8 mouse cellular contexts compared by ENCODE assay signal in the genomic region with DNA sequence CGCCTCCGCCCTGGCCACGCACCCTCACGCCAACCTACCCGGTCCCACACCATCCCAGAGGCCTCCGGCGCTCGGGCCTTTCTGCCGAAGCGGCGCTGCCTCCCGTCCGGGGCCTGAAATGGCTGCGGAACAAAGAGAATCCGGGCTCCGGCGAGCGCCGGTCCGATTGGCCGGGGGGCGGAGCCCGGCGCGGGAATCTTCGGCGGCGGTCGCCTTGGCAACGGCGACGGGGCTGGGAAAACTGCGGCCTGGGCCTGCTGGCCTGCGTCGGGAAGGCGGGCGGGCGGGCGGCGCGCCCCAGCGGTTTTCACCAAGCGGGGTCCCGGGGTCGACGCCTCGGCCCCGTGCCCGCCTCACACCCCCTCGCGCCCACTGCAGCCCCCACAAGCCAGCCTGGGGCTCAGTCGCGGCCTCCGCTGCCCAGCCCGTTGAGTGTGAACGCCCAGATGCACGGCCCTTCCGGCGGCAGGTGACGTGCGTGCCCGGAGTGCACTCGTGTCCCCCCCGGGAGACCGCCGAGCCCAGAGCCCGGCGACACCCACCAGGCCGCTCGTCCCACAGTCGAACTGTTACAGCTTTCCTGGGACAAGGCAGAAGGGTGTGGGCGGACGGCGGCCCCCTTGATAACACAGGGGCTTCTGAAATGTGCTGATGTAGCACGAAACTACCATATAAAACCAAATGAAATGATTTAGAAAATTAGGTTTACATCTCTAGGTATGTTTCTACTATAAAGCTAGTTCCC. TPM values are rescaled to one million over a fixed set of nuclear protein-coding genes. Genes with fewer than 3 reads are reported as not detected.
DNase-seq lines count a peak whose midpoint lies in the region; ATAC-seq lines count a peak whose summit lies in the region.

A gene (minus strand): TSS at position 172 of the 745 bp plus-strand sequence.

- DNase-seq in c-Kit-negative CD71-positive TER-119-positive erythroid progenitor cells, embryonic 14.5 days (ENCODE audit: low read depth, low spot score): peak; percentile 78
- DNase-seq in forebrain, embryonic 10.5 days (ENCODE audit: extremely low spot score, low spot score): peak; percentile 94
- peak; percentile 93 to 97 for DNase-seq in kidney, postnatal 36 days
- DNase-seq in telencephalon, adult 2 months (ENCODE audit: low read depth, low spot score): peak; percentile 82

- peak within 1 kb of the TSS; percentile 99 for H3K4me3 ChIP-seq in forebrain, embryonic 10.5 days
- H3K4me3 ChIP-seq in heart, embryonic 15.5 days: peak within 1 kb of the TSS; percentile 99
- peak within 1 kb of the TSS; percentile 98 for H3K4me3 ChIP-seq in liver, embryonic 15.5 days (replicated peaks)
- H3K4me3 ChIP-seq in neural tube, embryonic 12.5 days: peak within 1 kb of the TSS; percentile 76

- ATAC-seq in CD4-positive, CD25-positive, alpha-beta regulatory T cell, adult 4 months: peak; percentile 72
- ATAC-seq in heart, embryonic 15.5 days (replicated peaks; ENCODE audit: insufficient number of reproducible peaks, insufficient read depth, low FRiP score, low read depth): peak; percentile 94
- ATAC-seq in liver, embryonic 15.5 days (ENCODE audit: insufficient read depth): peak; percentile 90
- ATAC-seq in neural tube, embryonic 12.5 days (ENCODE audit: low FRiP score, low read depth): peak; percentile 93

- peaks cover 15% of the 10 kb centered on the region for H3K9me3 ChIP-seq in forebrain, embryonic 10.5 days
- H3K9me3 ChIP-seq in heart, embryonic 15.5 days (replicated peaks): no peaks in the 10 kb centered on the region
- H3K9me3 ChIP-seq in liver, embryonic 15.5 days (replicated peaks): no peaks in the 10 kb centered on the region
- no peaks in the 10 kb centered on the region for H3K9me3 ChIP-seq in neural tube, embryonic 12.5 days

- H3K9ac ChIP-seq in heart, embryonic 15.5 days: peak within 1 kb of the TSS; percentile 100
- H3K9ac ChIP-seq in liver, embryonic 15.5 days: peak within 1 kb of the TSS; percentile 95
- H3K9ac ChIP-seq in neural tube, embryonic 12.5 days: peak within 1 kb of the TSS; percentile 99

- WGBS in forebrain, embryonic 10.5 days: under 1% methylated on average over 75 of the region's 75 CpGs
- under 1% methylated on average over 73 of the region's 75 CpGs for WGBS in heart, embryonic 15.5 days
- WGBS in liver, embryonic 15.5 days (ENCODE audit: insufficient replicate concordance): under 1% methylated on average over 68 of the region's 75 CpGs
- under 1% methylated on average over 73 of the region's 75 CpGs for WGBS in neural tube, embryonic 12.5 days

- peak within 1 kb of the TSS; percentile 100 for H3K27ac ChIP-seq in forebrain, embryonic 10.5 days
- peak within 1 kb of the TSS; percentile 98 for H3K27ac ChIP-seq in heart, embryonic 15.5 days
- H3K27ac ChIP-seq in liver, embryonic 15.5 days (replicated peaks): peak within 1 kb of the TSS; percentile 92
- peak within 1 kb of the TSS; percentile 99 for H3K27ac ChIP-seq in neural tube, embryonic 12.5 days

- H3K4me2 ChIP-seq in heart, embryonic 15.5 days: peak within 1 kb of the TSS; percentile 74
- H3K4me2 ChIP-seq in liver, embryonic 15.5 days: peak within 1 kb of the TSS; percentile 93
- H3K4me2 ChIP-seq in neural tube, embryonic 12.5 days (replicated peaks): peak within 1 kb of the TSS; percentile 77

- peaks cover 31% of the 10 kb centered on the region for H3K36me3 ChIP-seq in forebrain, embryonic 10.5 days (replicated peaks)
- H3K36me3 ChIP-seq in heart, embryonic 15.5 days: peaks cover 12% of the 10 kb centered on the region
- peaks cover 6% of the 10 kb centered on the region; the same call in 1 of the 2 replicates for H3K36me3 ChIP-seq in liver, embryonic 15.5 days (replicated peaks)
- peaks cover 16% of the 10 kb centered on the region for H3K36me3 ChIP-seq in neural tube, embryonic 12.5 days

- no peaks in the 10 kb centered on the region for H3K27me3 ChIP-seq in forebrain, embryonic 10.5 days (ENCODE audit: poor library complexity, severe bottlenecking)
- no peaks in the 10 kb centered on the region for H3K27me3 ChIP-seq in heart, embryonic 15.5 days
- no peaks in the 10 kb centered on the region for H3K27me3 ChIP-seq in liver, embryonic 15.5 days
- no peaks in the 10 kb centered on the region for H3K27me3 ChIP-seq in neural tube, embryonic 12.5 days (replicated peaks)

- H3K4me1 ChIP-seq in forebrain, embryonic 10.5 days: peaks cover 21% of the 10 kb centered on the region
- H3K4me1 ChIP-seq in heart, embryonic 15.5 days (replicated peaks): peaks cover 21% of the 10 kb centered on the region
- H3K4me1 ChIP-seq in liver, embryonic 15.5 days (replicated peaks): peaks cover 26% of the 10 kb centered on the region
- H3K4me1 ChIP-seq in neural tube, embryonic 12.5 days: peaks cover 10% of the 10 kb centered on the region

RNA-seq across cellular contexts. Expression of the gene that starts here (rescaled TPM):
- 10 to 100 TPM; 23.1 to 39.0 TPM for polyA plus RNA-seq in CD4-positive, CD25-positive, alpha-beta regulatory T cell, adult 4 months (2017; shearing (Covaris generic))
- 88.7 and 98.5 TPM in 2 replicates for polyA plus RNA-seq in forebrain, embryonic 10.5 days (2016; fragmentation: Nextera tagmentation; extraction: Ambion mirVana)
- 36.4 and 43.4 TPM in 2 replicates for polyA plus RNA-seq in heart, embryonic 15.5 days (2015; fragmentation: Nextera tagmentation; extraction: Ambion mirVana)
- 20.7 and 20.9 TPM in 2 replicates for polyA plus RNA-seq in liver, embryonic 15.5 days (2015; fragmentation: Nextera tagmentation; extraction: Ambion mirVana)
- polyA plus RNA-seq in neural tube, embryonic 12.5 days (2016; fragmentation: Nextera tagmentation; extraction: Ambion mirVana): 76.4 and 82.5 TPM in 2 replicates

Comparison
In these comparisons a context has a peak if more than half of its experiments do, and no peak if none do; other contexts are left out.
1. Peak in every context shown above with its lines: DNase-seq, ATAC-seq, H3K4me3 ChIP-seq and H3K27ac ChIP-seq.